Mouse (Mus musculus): Measurements from ENCODE around the gene Uap1. TPM values are rescaled to one million over a fixed set of nuclear protein-coding genes. Genes with fewer than 3 reads are reported as not detected.
A peak's percentile ranks its signal among the peaks of the same experiment; 100 is the strongest.

The Uap1 gene
- total RNA-seq (2021), result 10 to 100 TPM; 49.1 to 55.4 TPM
- long read RNA-seq, experiment 1, transcript Uap1-203 (11 exons, 2,287 nt), result major isoform, 51 of 78 reads
- long read RNA-seq, experiment 1, transcript Uap1-201 (11 exons, 2,283 nt), result minor isoform, 12 of 78 reads
- long read RNA-seq, experiment 1, transcript Uap1-202 (10 exons, 2,311 nt), result minor isoform, 8 of 78 reads
- long read RNA-seq, experiment 1, partial matches to known transcripts, result 2 of 78 reads
- long read RNA-seq, experiment 1, other reads (novel, unspliced or antisense), result 5 of 78 reads
- long read RNA-seq, experiment 2, transcript Uap1-203 (11 exons, 2,287 nt), result major isoform, 46 of 67 reads
- long read RNA-seq, experiment 2, transcript Uap1-201 (11 exons, 2,283 nt), result minor isoform, 11 of 67 reads
- long read RNA-seq, experiment 2, transcript Uap1-202 (10 exons, 2,311 nt), result minor isoform, 6 of 67 reads
- long read RNA-seq, experiment 2, partial matches to known transcripts, result 0 of 67 reads
- long read RNA-seq, experiment 2, other reads (novel, unspliced or antisense), result 4 of 67 reads

GRCm38 (mm10) chr1:170174814-170175332 is at the start of gene Uap1:
Uap1 (minus strand) TSS chr1:170174957.
- intact Hi-C loops (cut with DNase I), result loop anchor here (2.0 kb wide), 2 partner anchors 38 kb away; no protein-coding TSS in a partner anchor
- DNase-seq, result peak; percentile 98 to 99

GRCm38 (mm10) chr1:170223276-170223675 is 48.5 kb upstream of the Uap1 start:
- no peak for DNase-seq
- intact Hi-C loops (cut with DNase I), result no loop called here

GRCm38 (mm10) chr1:170220351-170220750 is 45.6 kb upstream of the Uap1 start:
- intact Hi-C loops (cut with DNase I), result no loop called here
- no peak for DNase-seq

- DNase-seq, result peak in 1 of 2 experiments; percentile 4
- intact Hi-C loops (cut with DNase I), result loop anchor here (2.0 kb wide), 1 partner anchor 395 kb away; no protein-coding TSS in a partner anchor
Measured at GRCm38 (mm10) chr1:170218091-170218884, 43.5 kb upstream of the Uap1 start.

GRCm38 (mm10) chr1:170215590-170215989 is 40.8 kb upstream of the Uap1 start:
- DNase-seq, result no peak
- intact Hi-C loops (cut with DNase I), result no loop called here

GRCm38 (mm10) chr1:170214757-170215522 is 40.2 kb upstream of the Uap1 start, which contains the start of gene Uhmk1:
Uhmk1 (minus strand) TSS chr1:170215397.
- intact Hi-C loops (cut with DNase I), result no loop called here
- peak; percentile 88 to 92 for DNase-seq

- intact Hi-C loops (cut with DNase I), result no loop called here
- DNase-seq, result no peak
Measured at GRCm38 (mm10) chr1:170214383-170214756, 39.6 kb upstream of the Uap1 start.

GRCm38 (mm10) chr1:170213181-170213879 is 38.6 kb upstream of the Uap1 start:
- intact Hi-C loops (cut with DNase I), result loop anchor here (2.0 kb wide), 1 partner anchor 39 kb away; the partner anchor contains the start of gene Uap1

GRCm38 (mm10) chr1:170206395-170206794 is 31.6 kb upstream of the Uap1 start:
- DNase-seq, result no peak
- intact Hi-C loops (cut with DNase I), result loop anchor here (5.0 kb wide), 1 partner anchor 64 kb away; no protein-coding TSS in a partner anchor

More at GRCm38 (mm10) chr1:170213181-170213879, 38.6 kb upstream of the Uap1 start:
- DNase-seq, result no peak

GRCm38 (mm10) chr1:170200379-170200778 is 25.6 kb upstream of the Uap1 start:
- intact Hi-C loops (cut with DNase I), result no loop called here
- DNase-seq, result peak; percentile 30 to 35

- intact Hi-C loops (cut with DNase I), result no loop called here
- no peak for DNase-seq
Measured at GRCm38 (mm10) chr1:170196211-170196610, 21.5 kb upstream of the Uap1 start.

- DNase-seq, result no peak
- intact Hi-C loops (cut with DNase I), result no loop called here
Measured at GRCm38 (mm10) chr1:170191925-170192324, 17.2 kb upstream of the Uap1 start.

- DNase-seq, result no peak
- intact Hi-C loops (cut with DNase I), result no loop called here
Measured at GRCm38 (mm10) chr1:170190225-170190624, 15.5 kb upstream of the Uap1 start.

GRCm38 (mm10) chr1:170188601-170189000 is 13.8 kb upstream of the Uap1 start:
- DNase-seq, result peak; percentile 63 to 66
- intact Hi-C loops (cut with DNase I), result no loop called here

GRCm38 (mm10) chr1:170186531-170186930 is 11.8 kb upstream of the Uap1 start:
- DNase-seq, result no peak
- intact Hi-C loops (cut with DNase I), result no loop called here

GRCm38 (mm10) chr1:170185137-170185536 is 10.4 kb upstream of the Uap1 start:
- DNase-seq, result no peak
- intact Hi-C loops (cut with DNase I), result no loop called here

GRCm38 (mm10) chr1:170182706-170183105 is 7.9 kb upstream of the Uap1 start:
- intact Hi-C loops (cut with DNase I), result no loop called here
- DNase-seq, result peak; percentile 43

GRCm38 (mm10) chr1:170176661-170177239 is 2.0 kb upstream of the Uap1 start:
- intact Hi-C loops (cut with DNase I), result no loop called here
- no peak for DNase-seq

- intact Hi-C loops (cut with DNase I), result loop anchor here (2.0 kb wide), 2 partner anchors 37 to 39 kb away; no protein-coding TSS in a partner anchor
- peak in 1 of 2 experiments; percentile 27 for DNase-seq
Measured at GRCm38 (mm10) chr1:170175848-170176247, 1.1 kb upstream of the Uap1 start.
